Mouse (Mus musculus) megakaryocyte, adult 5-6 weeks (primary cell): ENCODE data around the gene Olfr469. TPM values are rescaled to one million over a fixed set of nuclear protein-coding genes. Genes with fewer than 3 reads are reported as not detected.
"Not testable (repeated sequence)": the region's sequence is repeated elsewhere in the genome, so short reads cannot be mapped to it uniquely, and the experiment has no call there.

ENCODE experiments used
- ATAC-seq: 2 replicates; pipeline ENCODE4 v1.8.0; 2016; ENCODE audit warnings: mild to moderate bottlenecking, inconsistent platforms; ENCODE audit not compliant: poor library complexity, severe bottlenecking
- total RNA-seq, 2 experiments: library from RNA; stranded (forward) in 1 of 2; stranded (reverse) in 1 of 2; fragments of 153-499, 151-499 nt in 1 of 2; fragments of 221-1000, 200-1000 nt in 1 of 2; gene quantifications; 2 replicates each; pipeline versions ENCODE4 v1.2.3 to v1.2.4; 2015 to 2017

The Olfr469 gene
- total RNA-seq (2015) (not detected in 2 replicates), total RNA-seq (2017) (not detected in 2 replicates)

DNA sequence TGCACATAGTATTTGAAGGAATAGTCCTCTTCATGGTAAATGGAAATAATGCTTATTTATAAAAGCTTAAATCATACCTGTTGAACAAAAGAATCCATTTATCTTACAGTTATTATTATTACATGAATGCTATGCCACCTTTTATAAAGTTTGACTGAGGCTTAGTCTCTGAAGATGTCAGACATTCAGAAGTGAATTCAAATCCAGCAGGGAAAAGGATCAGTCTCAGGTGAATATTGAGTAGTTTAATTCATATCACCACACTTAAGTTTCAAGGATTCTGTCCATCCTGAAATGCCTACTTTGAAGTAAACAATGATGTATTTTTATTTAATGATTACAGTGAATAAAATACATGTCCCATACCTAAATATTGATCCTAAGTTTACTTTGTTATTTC, at the start of gene Olfr469:
Gene Olfr469 (minus strand): TSS at position 101 of the 400 bp plus-strand sequence.
- not testable (repeated sequence) for ATAC-seq

DNA sequence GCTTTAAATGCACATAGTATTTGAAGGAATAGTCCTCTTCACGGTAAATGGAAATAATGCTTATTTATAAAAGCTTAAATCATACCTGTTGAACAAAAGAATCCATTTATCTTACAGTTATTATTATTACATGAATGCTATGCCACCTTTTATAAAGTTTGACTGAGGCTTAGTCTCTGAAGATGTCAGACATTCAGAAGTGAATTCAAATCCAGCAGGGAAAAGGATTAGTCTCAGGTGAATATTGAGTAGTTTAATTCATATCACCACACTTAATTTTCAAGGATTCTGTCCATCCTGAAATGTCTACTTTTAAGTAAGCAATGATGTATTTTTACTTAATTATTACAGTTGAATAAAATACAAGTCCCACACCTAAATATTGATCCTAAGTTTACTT, 22.0 kb upstream of the Olfr469 start, which contains the start of gene Olfr470:
Gene Olfr470 (minus strand): TSS at position 101 of the 400 bp plus-strand sequence.
- ATAC-seq: not testable (repeated sequence)

DNA sequence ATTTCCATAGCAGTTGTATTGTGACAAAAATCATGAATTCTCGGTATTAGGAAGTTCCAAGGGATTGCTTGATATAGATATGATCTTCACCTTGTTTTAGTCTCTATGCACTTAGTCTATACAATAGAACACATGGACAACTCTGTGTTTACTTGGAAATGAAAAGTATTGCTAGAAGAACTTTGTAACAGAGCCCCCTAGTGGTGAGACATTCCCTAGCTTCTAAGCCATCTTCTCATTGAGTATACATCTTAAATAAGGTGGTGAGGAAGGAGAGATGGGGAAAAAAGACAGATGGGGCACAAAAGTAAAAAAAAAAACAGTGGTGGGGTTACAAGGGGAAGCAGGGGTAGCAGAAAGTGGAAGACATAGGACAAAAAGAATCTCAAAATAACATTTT, 16.4 kb upstream of the Olfr469 start:
- peak; percentile 63 for ATAC-seq

DNA sequence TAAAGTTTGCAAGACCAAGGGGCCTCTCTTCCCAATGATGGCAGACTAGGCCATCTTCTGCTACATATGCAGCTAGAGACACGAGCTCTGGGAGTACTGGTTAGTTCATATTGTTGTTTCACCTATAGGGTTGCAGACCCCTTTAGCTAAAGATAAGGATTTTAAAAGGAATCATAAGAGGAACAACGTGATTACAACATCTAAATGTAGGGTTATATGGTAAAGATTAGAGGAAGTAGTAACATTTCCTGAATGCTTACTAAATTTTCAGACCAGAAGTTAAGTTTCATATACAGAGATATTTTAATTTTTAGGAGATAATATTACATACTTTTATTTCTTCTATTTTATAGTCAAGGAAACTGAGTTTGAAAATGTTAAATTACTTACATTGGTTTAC, 1.5 kb downstream of the Olfr469 start:
- peak; percentile 76 for ATAC-seq

DNA sequence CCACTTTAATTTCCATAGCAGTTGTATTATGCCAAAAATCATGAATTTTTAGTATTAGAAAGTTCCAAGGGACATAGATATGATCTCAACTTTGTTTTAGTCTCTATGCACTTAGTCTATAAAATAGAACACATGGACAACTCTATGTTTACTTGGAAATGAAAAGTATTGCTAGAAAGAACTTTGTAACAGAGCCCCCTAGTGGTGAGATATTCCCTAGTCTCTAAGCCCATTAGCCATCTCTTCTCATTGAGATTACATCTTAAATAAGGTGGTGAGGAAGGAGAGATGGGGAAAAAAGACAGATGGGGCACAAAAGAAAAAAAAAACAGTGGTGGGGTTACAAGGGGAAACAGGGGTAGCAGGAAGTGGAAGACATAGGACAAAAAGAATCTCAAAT, 5.9 kb downstream of the Olfr469 start:
- ATAC-seq: no peak; the same call in 1 of the 2 replicates

DNA sequence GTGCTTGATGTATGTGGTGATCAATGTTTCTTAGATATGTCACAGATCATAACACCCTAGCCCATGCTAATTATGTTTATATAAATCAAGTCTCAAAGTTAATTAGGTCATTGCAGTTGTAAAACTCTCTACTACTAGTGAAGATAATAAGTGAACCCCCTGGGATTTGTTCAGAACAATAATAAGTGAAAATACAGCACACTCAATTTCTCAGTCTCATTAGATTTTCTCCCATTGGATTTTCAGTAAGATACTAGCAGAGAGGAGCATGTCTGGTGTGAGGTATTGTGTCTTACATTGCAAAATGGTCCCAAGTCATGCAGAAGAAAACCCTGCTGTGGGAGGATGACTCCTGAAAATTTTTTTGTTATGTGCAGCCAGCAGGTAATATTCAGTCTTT, 13.4 kb downstream of the Olfr469 start, which contains the start of gene Olfr467:
Gene Olfr467 (plus strand): TSS at position 301 of the 400 bp plus-strand sequence.
- no peak for ATAC-seq

DNA sequence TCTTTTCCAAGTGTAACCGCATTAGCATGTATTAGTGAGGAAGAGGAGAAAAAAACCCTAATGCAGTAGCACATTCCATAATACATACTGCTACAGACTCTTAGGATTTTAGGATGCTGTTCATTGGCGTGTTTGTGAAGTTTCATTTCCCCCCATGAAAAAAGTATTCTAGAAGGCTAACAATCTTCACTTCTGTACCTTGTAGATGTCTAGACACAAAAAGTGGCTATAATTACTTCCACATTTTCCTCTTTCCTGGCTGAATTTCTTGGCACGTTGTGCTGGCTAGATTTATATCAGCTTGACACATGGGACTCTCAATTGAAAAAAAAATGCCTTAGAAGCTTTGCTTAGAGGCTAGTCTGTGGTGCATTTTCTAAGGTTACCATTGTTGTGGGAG, 23.2 kb downstream of the Olfr469 start:
- no peak for ATAC-seq

DNA sequence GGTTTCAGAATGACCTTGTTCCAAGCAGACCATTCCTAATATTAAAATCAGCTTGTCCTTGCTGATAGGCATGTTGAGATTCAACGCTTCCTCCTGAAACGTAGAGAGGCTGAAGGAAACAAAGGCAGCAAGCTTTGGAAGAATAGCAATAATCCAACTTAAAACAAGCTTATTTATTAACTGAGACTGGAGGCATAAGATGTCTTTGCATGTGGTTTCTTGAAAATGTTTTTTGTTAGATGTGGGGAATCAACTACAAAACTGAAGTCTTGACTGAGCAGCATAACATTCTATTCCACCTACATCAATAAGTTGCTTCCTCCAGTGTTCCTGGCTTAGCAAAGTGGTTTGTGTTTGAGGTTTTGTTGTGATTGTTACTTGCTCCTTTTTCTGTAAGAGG, 24.2 kb downstream of the Olfr469 start, which contains the start of gene Ovch2:
Gene Ovch2 (minus strand): TSS at position 101 of the 400 bp plus-strand sequence.
- no peak for ATAC-seq

DNA sequence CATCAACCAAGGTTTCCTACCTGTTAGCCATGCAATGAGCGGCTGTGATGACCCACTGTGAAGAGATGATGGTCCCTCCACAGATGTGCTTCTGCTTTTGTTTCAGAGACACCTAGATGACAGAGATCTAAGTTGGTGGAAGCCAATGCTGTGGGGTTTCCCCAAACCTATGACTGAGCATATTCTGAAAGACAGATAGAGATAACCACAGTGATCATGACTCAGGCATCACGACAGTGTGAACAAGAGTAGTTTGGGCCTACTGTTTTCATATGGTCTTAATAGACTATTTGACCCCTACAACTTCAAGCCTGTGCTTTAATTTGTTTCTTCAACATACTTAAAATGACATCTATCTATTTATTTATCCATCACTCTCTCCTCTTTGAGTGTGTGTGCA, 28.8 kb downstream of the Olfr469 start:
- ATAC-seq: no peak

DNA sequence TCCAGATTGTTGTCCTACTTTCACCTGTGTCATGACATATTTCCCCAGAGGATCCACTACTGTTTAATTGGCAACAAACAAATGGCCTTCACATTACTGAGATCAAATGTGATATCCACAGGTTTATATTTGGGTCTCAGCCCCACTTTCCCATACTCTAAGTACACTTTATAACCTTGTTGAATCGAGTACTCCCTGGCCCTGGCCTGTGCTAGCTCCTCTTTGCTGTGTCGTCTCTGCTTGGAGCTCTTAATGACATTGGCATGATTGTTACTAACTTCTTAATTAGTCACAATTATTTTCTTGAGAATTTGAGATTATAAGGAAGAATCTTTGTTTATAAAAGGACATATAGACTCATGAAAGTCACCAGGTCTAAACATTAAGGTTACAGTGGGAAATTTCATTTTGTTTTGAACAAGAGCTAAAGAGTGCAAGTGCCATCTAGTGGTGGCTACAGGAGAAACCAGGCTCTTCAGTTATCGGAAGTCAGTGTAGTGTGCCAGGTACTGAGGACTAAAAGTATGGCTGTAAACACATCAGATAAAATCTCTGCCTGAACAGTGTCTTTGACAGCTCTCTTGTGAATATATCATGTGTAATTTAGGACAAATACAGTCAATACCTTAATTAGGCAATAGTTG, 37.2 kb downstream of the Olfr469 start:
- ATAC-seq: peak; percentile 59

DNA sequence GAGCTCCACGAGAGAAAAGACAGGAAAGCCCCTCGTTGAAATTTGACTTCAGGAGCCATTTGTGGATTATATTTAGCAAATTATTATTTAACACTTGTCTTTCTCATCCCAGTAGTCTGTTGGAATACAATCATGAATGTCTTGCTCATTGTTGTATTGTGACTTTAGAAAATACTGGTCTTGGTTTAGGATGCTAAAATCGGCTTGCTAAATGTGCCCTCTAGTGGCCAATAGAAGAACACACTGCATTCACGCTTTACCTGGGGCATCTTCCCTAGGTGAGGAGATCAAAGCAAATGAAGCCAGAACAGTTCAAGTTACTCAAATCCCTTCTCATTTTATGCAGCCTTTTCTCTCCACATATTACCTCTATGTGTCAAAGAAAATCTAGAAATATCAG, 45.7 kb downstream of the Olfr469 start:
- ATAC-seq: peak; percentile 52

DNA sequence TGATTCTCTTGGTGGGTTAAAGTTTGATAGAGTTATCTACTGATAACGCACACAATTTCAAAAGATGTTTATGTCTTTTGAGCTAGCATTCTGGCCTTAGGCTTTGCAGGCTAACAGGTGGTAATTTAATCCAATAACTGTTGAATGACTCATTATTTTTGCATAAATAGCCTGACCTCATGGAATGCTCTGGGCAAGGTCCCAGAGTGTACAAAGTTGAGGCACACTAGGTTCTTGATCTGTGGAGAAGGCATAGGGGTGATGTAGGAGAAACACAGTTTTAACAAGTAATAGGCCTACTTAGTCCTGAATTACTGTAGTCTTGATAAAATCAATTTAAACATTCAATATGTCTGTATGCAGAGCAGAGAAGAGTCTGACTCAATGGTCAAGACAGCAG, 47.1 kb downstream of the Olfr469 start:
- no peak for ATAC-seq

DNA sequence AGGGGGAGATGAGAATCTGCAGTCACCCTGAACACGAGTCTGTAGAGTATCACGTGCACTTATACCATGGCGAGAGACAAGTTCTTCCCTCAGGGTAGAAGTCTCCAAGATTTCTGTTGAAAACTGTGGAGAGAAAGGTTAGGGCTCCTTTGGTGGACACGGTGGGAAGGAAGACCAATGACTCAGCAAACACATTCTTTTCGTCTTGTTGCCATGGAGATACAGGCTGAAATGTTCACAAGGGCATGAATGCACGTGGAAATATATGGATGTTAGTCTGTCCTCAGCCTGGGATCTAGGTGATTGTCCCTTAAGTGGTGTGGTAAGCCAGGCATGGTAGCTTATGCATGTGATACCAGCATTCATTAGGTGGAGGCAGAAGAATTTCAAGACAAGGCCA, 54.5 kb downstream of the Olfr469 start:
- ATAC-seq: no peak

Other genes starting within 250 kb of the Olfr469 start
- 9.3 and 11.2 TPM in 2 replicates for gene Ppfibp2, start 230.3 kb downstream of the Olfr469 start, total RNA-seq (2015)
- gene Ppfibp2, start 230.3 kb downstream of the Olfr469 start, total RNA-seq (2017): 12.1 and 14.9 TPM in 2 replicates
- gene 5330417H12Rik, start 200.4 kb downstream of the Olfr469 start, total RNA-seq (2015): not detected in 2 replicates
- gene 5330417H12Rik, start 200.4 kb downstream of the Olfr469 start, total RNA-seq (2017): not detected in 2 replicates
- gene Cyb5r2, start 67.5 kb downstream of the Olfr469 start, total RNA-seq (2015): not detected in 2 replicates
- not detected in 2 replicates for gene Cyb5r2, start 67.5 kb downstream of the Olfr469 start, total RNA-seq (2017)
- not detected in 2 replicates for gene Ovch2, start 24.3 kb downstream of the Olfr469 start, total RNA-seq (2015)
- gene Ovch2, start 24.3 kb downstream of the Olfr469 start, total RNA-seq (2017): not detected in 2 replicates
- gene Olfr467, start 13.3 kb downstream of the Olfr469 start, total RNA-seq (2015): not detected in 2 replicates
- gene Olfr467, start 13.3 kb downstream of the Olfr469 start, total RNA-seq (2017): not detected in 2 replicates
- gene Olfr470, start 21.9 kb upstream of the Olfr469 start, total RNA-seq (2015): not detected in 2 replicates
- not detected in 2 replicates for gene Olfr470, start 21.9 kb upstream of the Olfr469 start, total RNA-seq (2017)
- not detected in 2 replicates for gene Olfr472, start 72.4 kb upstream of the Olfr469 start, total RNA-seq (2015)
- gene Olfr472, start 72.4 kb upstream of the Olfr469 start, total RNA-seq (2017): not detected in 2 replicates
- gene Olfr473, start 104.9 kb upstream of the Olfr469 start, total RNA-seq (2015): not detected in 2 replicates
- not detected in 2 replicates for gene Olfr473, start 104.9 kb upstream of the Olfr469 start, total RNA-seq (2017)
- gene Olfr474, start 129.1 kb upstream of the Olfr469 start, total RNA-seq (2015): not detected in 2 replicates
- gene Olfr474, start 129.1 kb upstream of the Olfr469 start, total RNA-seq (2017): not detected in 2 replicates
- gene Olfr476, start 139.3 kb upstream of the Olfr469 start, total RNA-seq (2015): not detected in 2 replicates
- not detected in 2 replicates for gene Olfr476, start 139.3 kb upstream of the Olfr469 start, total RNA-seq (2017)
- gene Olfr477, start 161.2 kb upstream of the Olfr469 start, total RNA-seq (2015): not detected in 2 replicates
- not detected in 2 replicates for gene Olfr477, start 161.2 kb upstream of the Olfr469 start, total RNA-seq (2017)
- not detected in 2 replicates for gene Olfr478, start 208.4 kb upstream of the Olfr469 start, total RNA-seq (2015)
- not detected in 2 replicates for gene Olfr478, start 208.4 kb upstream of the Olfr469 start, total RNA-seq (2017)
- not detected in 2 replicates for gene Olfr479, start 225.2 kb upstream of the Olfr469 start, total RNA-seq (2015)
- gene Olfr479, start 225.2 kb upstream of the Olfr469 start, total RNA-seq (2017): not detected in 2 replicates
- gene Olfr480, start 241.8 kb upstream of the Olfr469 start, total RNA-seq (2015): not detected in 2 replicates
- not detected in 2 replicates for gene Olfr480, start 241.8 kb upstream of the Olfr469 start, total RNA-seq (2017)